Mouse (Mus musculus) natural killer cell, adult 2 months (primary cell): ENCODE measurements around the gene Odf2.
A peak's percentile ranks its signal among the peaks of the same experiment; 100 is the strongest.
"Not testable (repeated sequence)": the region's sequence is repeated elsewhere in the genome, so short reads cannot be mapped to it uniquely, and the experiment has no call there.

Source experiments
- DNase-seq, 2 experiments: peaks; one replicate each; pipeline ENCODE4 v3.0.0; 2022; ENCODE audit warnings: low spot score in 2 of 2

Odf2 gene

DNA sequence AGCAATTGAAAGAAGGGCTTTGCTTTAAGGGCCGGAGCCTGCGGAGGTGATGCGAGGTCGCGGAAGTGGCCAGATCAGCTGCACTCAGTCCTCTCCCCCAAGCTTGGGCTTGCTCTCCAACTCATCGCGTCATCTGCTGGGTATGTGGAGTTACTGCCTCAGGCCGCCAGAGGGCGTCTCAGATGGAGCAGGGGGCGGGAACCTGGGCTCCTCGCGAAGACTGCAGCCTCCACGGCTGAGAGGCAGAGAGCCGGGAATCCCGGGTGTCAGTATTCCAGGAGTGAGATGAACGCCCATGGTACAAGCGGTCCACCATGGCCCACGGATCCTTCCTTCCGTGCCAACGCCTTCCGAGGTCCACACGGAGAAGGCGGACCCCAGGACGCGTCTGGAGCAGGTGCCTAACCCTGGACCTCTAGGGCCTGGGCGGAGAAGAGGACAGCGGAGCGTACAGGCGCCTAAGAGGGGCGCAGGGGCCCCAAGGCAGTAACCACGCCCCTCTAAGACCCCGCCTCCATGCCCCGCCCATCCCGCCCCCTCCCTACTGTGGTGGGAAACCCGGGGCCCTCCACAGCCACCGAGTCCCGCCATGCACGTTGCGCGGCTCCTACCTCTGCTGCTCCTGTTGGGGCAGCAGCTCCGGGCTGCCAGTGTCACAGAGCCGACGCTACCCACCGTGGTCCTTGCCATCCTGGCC is 19.9 kb upstream of the Odf2 start, which contains the start of gene Cercam:
Cercam (plus strand) TSS at position 216 of the 697 bp plus-strand sequence.
- peak; percentile 85 for DNase-seq

DNA sequence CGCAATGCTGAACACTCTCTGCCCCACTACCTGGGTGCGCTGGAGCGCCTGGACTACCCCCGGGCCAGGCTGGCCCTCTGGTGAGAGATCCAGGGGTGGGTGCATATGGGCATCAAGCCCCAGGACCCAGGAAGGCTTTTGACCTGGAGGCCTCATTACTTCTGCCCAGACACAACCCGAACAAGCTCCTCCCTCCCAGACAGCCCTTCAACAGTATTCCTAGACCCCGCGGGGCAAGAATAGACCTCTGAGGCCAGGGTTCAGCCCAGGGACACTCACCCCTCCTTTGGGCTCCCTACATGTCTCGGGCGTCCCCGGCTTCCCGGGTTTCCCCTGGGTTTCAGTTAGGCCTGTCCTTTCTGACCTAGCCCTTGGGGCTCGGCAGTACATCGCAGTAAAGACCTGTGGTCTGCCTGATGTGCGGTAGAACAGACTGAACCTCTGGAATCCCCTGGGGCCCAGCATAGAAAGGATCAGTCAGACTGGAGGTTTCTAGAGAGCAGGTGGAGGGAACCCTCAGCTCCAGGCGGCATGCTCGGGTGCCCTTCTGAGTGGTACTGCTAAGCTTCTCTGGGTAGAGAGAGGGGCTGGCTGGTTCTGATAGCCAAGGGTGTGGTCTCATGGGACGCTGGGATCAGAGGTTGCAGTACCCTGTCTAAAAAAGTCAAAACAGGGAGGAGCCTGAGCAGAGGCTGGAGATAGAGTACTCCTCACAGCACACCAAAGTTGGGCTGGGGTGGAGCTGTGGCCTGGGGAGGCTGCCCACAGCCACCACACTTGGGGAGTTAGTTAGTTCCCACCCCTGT is 19.2 kb upstream of the Odf2 start:
- DNase-seq, result peak; percentile 51 to 68

DNA sequence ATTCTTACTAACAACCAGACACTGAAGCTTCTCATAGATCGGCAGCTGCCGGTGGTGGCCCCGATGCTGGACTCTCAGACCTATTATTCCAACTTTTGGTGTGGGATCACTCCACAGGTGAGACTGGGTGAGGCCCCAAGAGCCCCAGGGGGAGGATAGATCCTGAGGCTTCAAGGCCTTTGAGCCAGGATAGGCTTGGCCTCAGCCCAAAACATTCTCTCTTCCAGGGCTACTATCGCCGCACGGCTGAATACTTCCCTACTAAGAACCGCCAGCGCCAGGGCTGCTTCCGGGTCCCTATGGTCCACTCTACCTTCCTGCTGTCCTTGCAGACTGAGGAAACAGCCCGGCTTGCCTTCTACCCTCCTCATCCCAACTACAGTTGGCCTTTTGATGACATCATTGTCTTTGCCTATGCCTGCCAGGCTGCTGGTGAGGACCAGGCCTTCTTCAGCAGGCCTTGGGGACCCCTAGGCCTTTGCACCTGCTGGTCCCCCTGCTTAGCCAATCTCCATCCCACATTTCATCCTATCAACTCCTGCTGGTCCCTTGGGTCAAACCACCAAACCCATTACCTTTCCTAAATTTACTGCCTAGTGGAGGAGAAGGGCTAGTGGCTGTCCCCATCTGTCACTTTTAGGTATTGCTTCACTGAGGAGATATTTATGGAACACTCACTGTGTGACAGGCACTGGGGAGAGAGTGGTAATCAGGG is 16.3 kb upstream of the Odf2 start:
- no peak for DNase-seq

DNA sequence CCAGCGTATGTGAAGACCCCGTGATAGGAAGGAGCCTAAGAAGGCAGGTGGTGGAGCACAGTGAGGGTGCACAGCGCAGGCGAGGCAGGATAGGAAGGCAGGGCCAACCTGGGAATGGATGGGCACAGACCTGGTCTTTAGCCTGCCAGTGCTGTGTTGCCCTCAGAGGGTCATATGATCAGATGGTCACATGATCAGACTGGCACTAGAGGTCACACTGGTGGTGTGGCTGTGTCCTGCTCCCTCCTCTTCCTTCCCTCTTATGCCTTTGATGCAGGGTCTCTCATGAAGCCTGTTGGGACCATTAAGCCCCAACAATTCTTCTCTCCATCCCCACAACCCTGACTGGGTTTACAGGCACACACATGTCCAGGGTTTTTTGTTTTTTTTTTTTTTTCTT is 15.2 kb upstream of the Odf2 start:
- no peak for DNase-seq

DNA sequence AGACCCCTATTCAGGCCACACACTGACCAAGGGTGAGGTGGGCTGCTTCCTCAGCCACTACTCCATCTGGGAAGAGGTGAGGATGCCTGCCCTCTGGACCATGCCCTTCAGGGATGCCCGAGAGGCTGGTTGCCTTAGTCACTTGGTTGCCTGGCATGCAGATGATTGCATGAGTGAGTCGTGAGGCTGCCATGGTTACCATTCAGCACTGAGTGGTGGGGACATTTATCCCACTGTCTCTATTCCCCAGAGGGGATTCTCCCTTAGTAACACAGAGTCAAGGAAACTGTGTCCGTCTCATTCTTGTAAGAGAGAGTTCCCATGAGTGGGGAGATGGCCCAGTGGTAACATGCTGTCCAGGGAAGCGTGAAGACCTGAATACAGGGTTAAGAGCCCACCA is 11.0 kb upstream of the Odf2 start:
- no peak for DNase-seq

DNA sequence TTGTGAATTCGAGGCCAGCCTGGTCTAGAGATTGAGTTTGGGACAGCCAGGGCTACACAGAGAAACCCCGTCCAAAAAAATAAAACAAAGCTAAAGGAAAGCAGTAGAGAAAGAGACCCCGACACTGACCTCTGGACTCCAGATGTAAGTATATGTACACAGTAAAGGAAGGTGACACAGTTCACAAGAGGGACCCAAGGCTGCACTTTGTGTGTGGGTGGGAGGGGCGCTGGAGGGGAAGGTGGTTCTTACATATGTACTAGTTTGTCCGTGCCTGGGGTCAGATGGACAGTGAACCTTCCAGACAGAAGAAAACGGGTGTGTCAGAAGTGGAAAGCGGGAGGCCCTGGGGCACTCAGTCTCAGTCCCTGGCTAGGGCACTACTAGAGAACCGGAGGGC is 9.8 kb upstream of the Odf2 start:
- DNase-seq, result no peak

DNA sequence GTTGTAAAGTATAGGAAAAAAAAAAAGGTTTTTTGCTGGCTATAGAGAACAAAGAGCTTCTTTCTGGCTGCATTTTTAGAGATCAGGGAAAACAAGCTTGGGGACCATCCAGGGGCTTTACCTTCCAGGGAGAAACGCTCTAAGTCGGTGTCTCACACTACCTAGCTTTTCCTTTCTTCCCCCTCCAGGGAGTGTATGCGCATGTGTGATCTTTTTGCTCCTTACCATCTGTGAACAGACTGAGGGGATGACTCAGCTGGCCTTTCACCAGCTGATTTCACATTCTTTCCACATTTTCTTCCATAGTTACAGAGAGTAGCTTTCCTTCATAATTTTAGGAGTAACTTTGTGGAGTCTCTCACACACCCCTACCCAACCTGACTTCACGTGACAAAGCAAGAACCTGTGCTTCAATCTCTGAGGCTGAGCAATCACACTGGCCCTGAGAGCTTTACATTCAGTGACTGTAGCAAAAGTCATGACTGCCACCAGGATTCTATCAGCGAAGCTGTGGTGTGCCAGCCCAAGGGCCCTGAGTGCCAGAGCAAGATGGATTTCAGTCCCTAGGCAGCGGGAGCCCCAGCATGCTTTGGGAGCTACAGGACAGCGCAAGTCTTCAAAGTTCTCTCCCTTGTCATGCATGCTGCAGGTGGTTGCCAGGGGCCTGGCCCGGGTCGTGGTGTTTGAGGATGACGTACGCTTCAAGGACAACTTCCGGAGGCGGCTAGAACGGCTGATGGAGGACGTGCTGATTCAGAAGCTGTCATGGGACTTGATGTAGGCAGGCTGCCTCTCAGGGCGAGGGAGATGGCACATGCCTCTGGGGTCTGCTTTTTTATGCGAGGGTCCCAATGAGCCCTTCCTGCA is 8.8 kb upstream of the Odf2 start:
- no peak for DNase-seq

DNA sequence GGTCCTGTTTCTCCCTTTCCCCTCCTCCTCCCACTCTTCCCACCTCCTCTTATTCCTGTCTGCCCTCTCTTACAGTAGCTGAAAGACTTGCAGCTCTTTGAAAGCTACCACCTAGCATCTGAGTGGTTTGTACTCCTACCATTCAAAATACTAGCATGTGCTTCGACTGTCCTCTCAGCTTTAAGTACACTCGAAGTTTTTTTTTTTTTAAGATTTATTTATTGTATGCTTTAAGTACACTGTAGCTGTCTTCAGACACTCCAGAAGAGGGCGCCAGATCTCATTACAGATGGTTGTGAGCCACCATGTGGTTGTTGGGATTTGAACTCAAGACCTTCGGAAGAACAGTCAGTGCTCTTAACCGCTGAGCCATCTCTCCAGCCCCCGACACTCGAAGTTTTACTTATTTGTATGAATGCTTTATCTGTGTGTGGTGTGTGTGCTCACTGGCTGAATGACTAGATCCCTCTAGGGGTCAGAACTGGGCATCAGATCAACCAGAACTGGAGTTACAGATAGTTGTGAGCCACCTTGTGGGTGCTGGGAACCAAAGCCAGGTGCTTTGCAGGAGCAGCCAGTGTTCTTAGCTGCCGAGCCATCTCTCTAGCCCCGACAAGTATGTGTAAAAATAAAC is 2.2 kb upstream of the Odf2 start:
- DNase-seq, result not testable (repeated sequence)

DNA sequence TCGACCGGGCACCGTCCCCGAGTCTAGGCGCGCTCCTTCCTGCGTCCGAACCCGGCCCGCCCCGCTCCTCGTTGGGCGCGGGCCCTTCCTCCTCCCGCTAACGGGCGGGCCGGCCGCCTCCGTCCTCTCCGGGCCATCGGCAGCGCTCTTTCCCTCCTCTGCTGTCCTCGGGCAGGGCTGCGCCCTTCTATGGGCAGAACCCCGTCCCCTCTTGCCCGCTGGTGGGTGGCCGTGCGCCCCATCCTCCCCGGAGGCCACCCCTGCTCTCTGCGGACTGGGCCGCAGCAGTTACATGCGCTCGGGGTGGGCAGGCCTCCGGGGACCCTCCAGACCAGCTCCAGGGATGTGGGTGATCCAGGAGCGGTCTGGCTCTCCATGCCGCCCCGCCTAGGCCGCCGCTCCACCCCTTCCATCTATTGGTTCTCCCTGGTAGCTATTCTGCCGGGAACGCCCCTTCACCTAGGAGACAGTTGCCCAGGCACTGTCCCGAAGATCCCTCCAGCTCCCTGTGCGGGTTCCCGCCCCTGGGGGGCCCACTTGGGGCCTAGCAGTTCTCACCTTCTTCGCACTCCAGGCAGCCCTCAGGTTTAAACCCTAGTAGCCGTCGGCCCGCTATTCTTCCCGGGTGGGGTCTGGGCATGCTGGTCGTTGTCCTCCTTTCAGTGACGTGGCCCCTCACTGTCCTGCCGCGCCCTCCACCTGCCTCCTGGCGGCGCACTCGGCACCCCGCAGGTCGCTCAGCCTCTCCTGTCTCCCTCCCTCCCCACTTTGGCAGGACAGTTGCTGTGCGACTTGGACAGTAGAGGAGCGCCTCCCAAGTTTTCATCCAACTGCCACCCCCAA is 1.2 kb downstream of the Odf2 start:
- DNase-seq, result peak; percentile 45 to 54

DNA sequence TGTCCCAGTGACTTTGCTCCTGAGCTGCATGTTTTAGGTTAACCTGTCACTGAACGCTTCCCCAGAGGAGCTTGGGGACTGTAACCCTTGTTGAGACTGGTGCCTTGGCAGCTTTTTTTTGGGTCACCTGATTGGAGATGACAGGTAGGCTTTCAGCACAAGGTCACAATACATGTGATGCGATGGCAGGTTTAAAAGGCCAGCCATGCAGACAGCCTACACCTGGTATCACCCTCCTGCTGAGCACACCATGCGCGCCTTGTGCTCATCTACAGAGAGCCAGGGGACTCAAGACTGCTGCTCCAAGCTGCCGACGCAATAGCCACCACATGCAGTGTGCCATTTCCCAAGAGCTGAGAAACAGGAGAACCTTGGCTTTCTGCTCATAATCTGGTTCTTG is 2.8 kb downstream of the Odf2 start:
- DNase-seq, result no peak

DNA sequence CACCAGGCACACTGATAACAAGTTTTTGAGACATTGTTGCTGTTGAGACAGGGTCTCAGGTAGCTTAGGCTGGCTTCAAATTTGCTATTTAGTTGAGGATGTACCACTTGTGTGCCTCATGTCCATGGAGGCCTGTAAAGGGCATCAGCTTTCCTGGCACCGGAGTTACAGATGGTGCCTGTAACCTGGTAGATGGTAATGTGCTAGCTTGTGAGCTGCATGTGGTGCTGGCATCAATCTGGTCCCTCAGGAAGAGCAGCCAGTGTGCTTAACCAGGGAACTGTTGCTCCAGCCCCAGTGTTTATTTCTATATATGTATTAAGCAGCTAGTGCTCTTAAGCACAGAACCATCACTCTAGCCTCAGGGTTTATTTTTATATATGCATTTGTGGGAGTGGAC is 7.0 kb downstream of the Odf2 start:
- DNase-seq, result no peak

DNA sequence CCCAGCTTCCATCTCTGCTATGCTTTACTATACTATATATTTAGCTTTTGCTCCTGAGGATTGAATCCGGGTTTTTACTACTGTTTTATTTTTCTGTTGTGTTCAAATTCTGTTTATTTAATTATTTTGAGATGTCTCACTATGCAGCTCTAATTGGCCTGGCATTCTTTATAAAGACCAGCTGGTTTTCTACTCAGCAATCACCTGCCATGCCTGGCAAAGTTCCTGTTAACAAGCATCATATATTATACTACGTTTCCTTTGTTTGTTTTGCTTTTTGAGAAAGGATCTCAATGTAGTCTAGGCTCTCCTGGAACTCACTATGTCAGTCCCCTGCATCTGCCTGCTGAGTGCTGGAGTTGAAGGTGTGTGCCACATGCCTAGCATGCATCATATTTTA is 8.3 kb downstream of the Odf2 start:
- no peak for DNase-seq

DNA sequence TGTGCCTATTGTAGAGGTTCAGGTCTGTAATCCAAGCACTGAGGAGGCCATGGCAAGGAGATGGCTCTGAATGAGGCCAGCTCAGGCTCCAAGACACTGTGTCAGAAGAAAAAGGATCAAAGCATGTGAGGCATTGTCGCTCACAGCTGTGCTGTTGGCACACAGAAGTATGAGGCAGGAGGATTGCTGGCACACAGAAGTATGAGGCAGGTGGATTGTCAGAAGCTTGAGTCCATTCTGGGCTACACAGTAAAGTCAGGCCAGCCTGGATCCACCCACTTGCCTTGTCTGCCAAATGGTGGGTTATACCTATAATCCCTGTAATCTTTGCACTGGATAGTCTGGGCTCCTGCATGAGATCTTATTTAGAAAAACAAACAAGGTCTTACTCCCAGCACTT is 9.1 kb downstream of the Odf2 start:
- no peak for DNase-seq

DNA sequence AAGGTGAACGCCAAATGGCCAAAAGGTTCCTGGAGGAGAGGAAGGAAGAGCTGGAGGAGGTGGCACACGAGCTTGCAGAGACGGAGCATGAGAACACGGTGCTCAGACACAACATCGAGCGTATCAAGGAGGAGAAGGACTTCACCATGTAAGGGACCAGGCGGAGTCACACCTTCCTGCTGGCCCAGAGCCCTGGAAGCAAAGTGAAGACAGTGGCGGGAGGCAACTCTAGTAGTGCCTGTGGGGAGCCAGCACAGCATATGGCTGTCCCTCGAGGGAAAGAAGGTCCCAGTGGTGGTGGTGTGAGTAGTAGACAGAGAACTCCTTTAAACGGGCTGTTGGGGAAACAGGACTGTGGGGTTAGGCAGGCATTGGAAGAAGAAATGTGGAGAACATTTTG is 13.2 kb downstream of the Odf2 start:
- no peak for DNase-seq

DNA sequence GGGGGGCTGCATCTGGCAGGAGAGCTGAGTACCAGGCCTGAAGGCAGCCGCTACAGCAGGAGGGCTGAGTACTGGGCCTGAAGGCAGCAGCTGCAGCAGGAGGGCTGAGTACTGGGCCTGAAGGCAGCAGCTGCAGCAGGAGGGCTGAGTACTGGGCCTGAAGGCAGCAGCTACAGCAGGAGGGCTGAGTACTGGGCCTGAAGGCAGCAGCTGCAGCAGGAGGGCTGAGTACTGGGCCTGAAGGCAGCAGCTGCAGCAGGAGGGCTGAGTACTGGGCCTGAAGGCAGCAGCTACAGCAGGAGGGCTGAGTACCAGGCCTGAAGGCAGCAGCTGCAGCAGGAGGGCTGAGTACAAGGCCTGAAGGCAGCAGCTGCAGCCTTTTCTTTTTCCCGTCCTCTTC is 19.1 kb downstream of the Odf2 start:
- DNase-seq, result not testable (repeated sequence)

DNA sequence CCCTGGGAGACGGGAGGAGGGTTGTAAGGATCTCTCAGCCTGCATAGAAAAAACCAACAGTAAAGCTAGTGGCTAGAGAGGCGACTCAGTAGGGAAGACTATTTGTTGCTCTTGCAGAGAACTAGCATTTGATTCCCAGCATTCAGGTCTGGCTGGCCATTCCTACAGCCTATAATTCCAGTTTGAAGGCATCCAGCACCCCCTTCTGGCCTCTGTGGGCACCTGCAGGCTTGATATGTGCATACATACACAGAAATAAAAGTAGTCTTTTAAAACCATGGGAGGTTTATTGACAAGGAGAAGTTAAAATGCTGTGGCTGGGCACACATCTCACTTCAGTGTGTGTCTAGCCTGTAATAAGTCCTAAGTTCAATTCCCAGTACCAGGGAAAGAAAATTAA is 21.0 kb downstream of the Odf2 start:
- DNase-seq, result no peak

DNA sequence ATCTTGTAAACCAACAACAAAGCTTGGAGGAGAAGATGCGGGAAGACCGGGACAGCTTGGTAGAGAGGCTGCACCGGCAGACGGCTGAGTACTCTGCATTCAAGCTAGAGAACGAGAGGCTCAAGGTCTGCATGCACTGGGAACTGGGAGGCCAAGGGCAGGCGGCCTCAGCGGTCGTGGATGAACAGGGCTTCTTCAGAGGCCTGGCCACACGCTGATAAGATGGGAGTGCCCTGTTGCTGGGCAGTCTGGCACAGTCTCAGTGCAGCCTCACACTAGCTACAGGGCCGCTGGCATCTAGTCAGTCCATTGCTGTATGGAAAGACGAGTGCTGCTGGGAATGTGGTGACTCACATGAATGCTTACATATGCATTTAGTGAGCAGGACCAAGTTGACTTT is 28.6 kb downstream of the Odf2 start:
- no peak for DNase-seq

DNA sequence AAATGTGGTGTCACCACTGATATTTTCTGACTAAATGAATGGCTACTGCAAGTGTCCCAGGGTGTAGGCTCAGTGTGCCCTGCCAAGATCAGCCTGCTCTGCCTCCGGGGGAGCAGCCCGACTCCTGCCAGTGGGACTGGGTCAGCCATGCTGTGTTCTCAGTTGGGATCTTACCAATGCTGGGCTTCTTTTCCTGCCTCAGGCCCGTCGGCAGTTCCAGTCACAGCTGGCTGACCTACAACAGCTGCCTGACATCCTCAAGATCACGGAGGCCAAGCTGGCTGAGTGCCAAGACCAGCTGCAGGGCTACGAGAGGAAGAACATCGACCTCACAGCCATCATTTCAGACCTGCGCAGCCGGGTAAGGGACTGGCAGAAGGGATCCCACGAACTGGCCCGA is 33.0 kb downstream of the Odf2 start:
- DNase-seq, result no peak

DNA sequence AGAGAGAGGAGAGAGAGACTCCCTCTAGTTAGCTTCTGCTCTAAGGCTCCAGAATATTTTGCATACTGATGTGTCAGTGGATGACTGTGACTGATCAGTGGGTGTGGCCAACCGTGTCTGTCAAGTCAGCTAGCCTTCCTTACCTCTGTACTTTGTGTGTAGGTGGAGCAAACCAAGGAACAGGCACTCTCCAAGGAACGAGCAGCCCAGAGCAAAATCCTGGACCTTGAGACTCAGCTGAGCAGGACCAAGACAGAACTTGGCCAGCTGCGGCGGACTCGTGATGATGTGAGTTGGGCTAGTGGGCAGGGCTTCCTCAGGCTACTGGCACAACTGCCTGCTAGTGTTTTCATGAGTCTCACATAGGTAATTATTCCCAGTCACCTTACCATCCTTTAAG is 37.5 kb downstream of the Odf2 start:
- no peak for DNase-seq

DNA sequence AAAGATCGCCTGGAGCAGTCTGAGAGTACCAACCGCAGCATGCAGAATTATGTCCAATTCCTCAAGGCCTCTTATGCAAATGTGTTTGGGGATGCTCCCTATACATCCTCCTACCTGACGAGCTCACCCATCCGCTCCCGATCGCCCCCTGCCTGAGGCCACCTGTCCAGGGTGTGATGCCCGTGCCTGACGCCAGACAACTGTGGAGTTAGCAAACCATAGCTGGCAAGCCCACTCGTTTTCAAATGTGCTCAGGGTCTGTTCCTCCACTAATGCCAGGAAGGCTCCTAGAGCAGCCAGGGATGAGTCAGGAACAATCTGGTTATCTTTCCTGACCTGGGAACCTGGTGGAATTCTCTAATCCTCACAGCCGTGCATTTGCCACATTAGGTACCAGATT is 41.5 kb downstream of the Odf2 start:
- DNase-seq, result no peak
